Mouse (Mus musculus): ENCODE measurements around the gene Aifm1. TPM values are rescaled to one million over a fixed set of nuclear protein-coding genes. Genes with fewer than 3 reads are reported as not detected.

Aifm1 gene
- polyA plus RNA-seq, 1 experiment from 2014 or later = 98.6 TPM

- WGBS = 46% methylated on average over 6 of the region's 6 CpGs
- H3K9ac ChIP-seq (ENCODE audit: low read depth, low read length) = no peak overlapping the region
- H3K27ac ChIP-seq (ENCODE audit: low read depth, low read length) = no peak overlapping the region
- peaks cover 30% of the 10 kb centered on the region for H3K4me1 ChIP-seq (replicated peaks; ENCODE audit: control insufficient read depth, insufficient read depth, low read length)
- ATAC-seq (replicated peaks; ENCODE audit: low FRiP score) (no peak; the same call in 1 of the 2 replicates), DNase-seq (ENCODE audit: low spot score) (no peak)
- H3K9me3 ChIP-seq (ENCODE audit: control insufficient read depth, low read length) = no peaks in the 10 kb centered on the region
- no peaks in the 10 kb centered on the region for H3K27me3 ChIP-seq (replicated peaks; ENCODE audit: control insufficient read depth, insufficient read depth, low read length)
- no peaks in the 10 kb centered on the region for H3K36me3 ChIP-seq (ENCODE audit: control insufficient read depth, insufficient read depth, low read length)
- no peak overlapping the region for H3K4me3 ChIP-seq (ENCODE audit: low read depth, low read length)
- H3K4me2 ChIP-seq = no peak overlapping the region
Measured at GRCm38 (mm10) chrX:48428241-48428640, 85.1 kb downstream of the Aifm1 start.

DNA sequence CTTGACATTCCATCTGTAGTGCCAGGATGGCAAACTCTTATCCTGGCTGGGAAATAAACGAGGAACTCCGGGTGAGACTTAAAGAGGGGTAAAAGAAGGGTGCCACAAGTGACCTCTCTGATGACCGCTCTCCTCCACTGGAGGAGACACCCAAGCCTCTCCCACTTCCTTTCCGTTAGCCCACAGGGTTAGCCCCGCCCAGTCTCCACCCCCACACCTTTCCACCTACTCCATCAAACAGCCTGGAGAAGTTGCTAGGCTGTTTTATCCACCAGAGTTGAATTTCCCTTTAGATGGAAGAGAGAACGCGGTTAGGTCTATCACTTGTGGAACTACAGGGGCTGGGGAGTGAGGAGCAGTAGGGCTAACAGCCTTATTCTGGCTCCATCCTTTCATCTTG, 88.1 kb downstream of the Aifm1 start:
- Histone ChIP-seq H3K4me3 (ENCODE audit: low read depth, low read length) (peak overlapping the region; percentile 23), H3K27ac (ENCODE audit: low read depth, low read length) (0 out of 2 replicates have a peak overlapping the region, but pooled peaks have one; percentile 48), H3K4me2 (peak overlapping the region; percentile 61), H3K4me1 (replicated peaks; ENCODE audit: control insufficient read depth, insufficient read depth, low read length) (peaks cover 26% of the 10 kb centered on the region), H3K9me3 (ENCODE audit: control insufficient read depth, low read length) (no peaks in the 10 kb centered on the region), H3K36me3 (ENCODE audit: control insufficient read depth, insufficient read depth, low read length) (no peaks in the 10 kb centered on the region), H3K27me3 (replicated peaks; ENCODE audit: control insufficient read depth, insufficient read depth, low read length) (no peaks in the 10 kb centered on the region), H3K9ac (ENCODE audit: low read depth, low read length) (peak overlapping the region; percentile 43; the same call in 1 of the 2 replicates)
- DNase-seq (ENCODE audit: low spot score) (no peak), ATAC-seq (replicated peaks; ENCODE audit: low FRiP score) (no peak)
- whole genome bisulfite sequencing = 30% methylated on average over 7 of the region's 7 CpGs

Other genes starting within 250 kb of the Aifm1 start
- 5.4 and 7.3 TPM in 2 replicates for gene Bcorl1, start 172.2 kb downstream of the Aifm1 start, polyA plus RNA-seq (2014; fragmentation: Nextera tagmentation; extraction: Ambion mirVana)
- gene Elf4, start 50.4 kb downstream of the Aifm1 start, polyA plus RNA-seq (2014; fragmentation: Nextera tagmentation; extraction: Ambion mirVana) = 7.8 and 9.5 TPM in 2 replicates
- gene Rab33a, start 5.7 kb upstream of the Aifm1 start, polyA plus RNA-seq (2014; fragmentation: Nextera tagmentation; extraction: Ambion mirVana) = 1.6 and 3.3 TPM in 2 replicates
- gene Zfp280c, start 80.9 kb upstream of the Aifm1 start, polyA plus RNA-seq (2014; fragmentation: Nextera tagmentation; extraction: Ambion mirVana) = 10.7 and 11.9 TPM in 2 replicates
- gene Slc25a14, start 109.8 kb upstream of the Aifm1 start, polyA plus RNA-seq (2014; fragmentation: Nextera tagmentation; extraction: Ambion mirVana) = 10.6 and 11.4 TPM in 2 replicates
- gene Gpr119, start 160.9 kb upstream of the Aifm1 start, polyA plus RNA-seq (2014; fragmentation: Nextera tagmentation; extraction: Ambion mirVana) = 0.07 TPM in 1 of 2 replicates, not detected in the other
- 20.4 and 24.5 TPM in 2 replicates for gene Rbmx2, start 181.4 kb upstream of the Aifm1 start, polyA plus RNA-seq (2014; fragmentation: Nextera tagmentation; extraction: Ambion mirVana)

Measured in liver, embryonic 11.5 days (tissue).